ENCODE assay signal across 8 mouse cellular contexts in the genomic region with DNA sequence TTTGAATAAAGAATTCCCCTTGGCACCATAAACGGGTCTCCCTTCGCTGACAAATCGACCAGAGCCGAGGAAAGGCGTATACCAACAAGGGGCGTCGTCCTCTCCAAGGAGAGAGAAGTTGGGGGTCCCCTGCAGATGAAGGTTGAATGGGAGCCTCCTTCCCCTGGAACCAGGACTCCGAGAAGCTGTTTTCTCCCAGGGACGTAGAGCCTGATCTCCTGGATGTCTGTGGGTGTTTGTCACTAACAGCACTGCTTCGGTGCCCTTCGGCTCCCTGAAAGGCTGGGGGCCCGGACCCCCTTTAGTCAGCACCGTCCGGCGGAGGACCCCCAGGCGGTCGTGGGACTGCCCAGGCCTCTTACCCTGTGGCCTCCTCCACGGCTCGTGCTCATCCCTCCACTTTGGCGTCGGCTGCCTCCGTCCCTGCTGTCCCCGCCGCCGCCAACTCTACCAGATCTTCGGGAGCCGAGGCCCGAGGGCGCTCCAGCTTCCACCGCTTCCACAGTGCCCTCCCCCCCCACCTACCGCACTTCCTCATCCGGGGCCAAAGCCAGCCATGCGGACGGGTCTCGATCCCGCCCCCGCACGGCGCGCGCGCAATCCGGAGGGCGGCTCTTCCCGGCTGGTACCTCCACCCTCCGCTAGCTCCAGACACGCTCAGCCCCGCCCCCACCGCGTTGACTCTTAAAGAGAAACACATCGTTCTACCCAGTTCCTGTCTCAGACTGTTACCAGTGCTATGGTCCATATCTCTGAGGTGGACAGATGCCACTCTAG. TPM values are rescaled to one million over a fixed set of nuclear protein-coding genes. Genes with fewer than 3 reads are reported as not detected.
DNase-seq lines count a peak whose midpoint lies in the region; ATAC-seq and TF ChIP-seq lines count a peak whose summit lies in the region.

Prr14l (minus strand) TSS at position 526 of the 777 bp plus-strand sequence.

- under 1% methylated on average over 47 of the region's 51 CpGs for WGBS in hindbrain, postnatal 0 days

- peak; percentile 98 for DNase-seq in ZHBTc4 (ENCODE audit: low read depth, low spot score)
- peak; percentile 98 for DNase-seq in gastrocnemius, adult 2 months
- DNase-seq in hindbrain, postnatal 0 days (ENCODE audit: low spot score): peak; percentile 98
- DNase-seq in left cerebral cortex, adult 2 months (ENCODE audit: extremely low spot score in 1 of 2, low spot score in 2 of 2): peak; percentile 99 to 100
- DNase-seq in right cerebral cortex, adult 2 months (ENCODE audit: low spot score in 2 of 2): peak; percentile 100
- DNase-seq in urinary bladder, postnatal 14 days (ENCODE audit: low spot score): peak; percentile 99

- peak within 1 kb of the TSS; percentile 97 for H3K27ac ChIP-seq in gastrocnemius, adult 2 months
- H3K27ac ChIP-seq in hindbrain, postnatal 0 days: peak within 1 kb of the TSS; percentile 91
- H3K27ac ChIP-seq in left cerebral cortex, adult 2 months: peak within 1 kb of the TSS; percentile 96

- peak within 1 kb of the TSS; percentile 92 for H3K9ac ChIP-seq in hindbrain, postnatal 0 days (replicated peaks; ENCODE audit: low read length)

- peak within 1 kb of the TSS; percentile 100 for H3K4me3 ChIP-seq in gastrocnemius, adult 2 months
- H3K4me3 ChIP-seq in hindbrain, postnatal 0 days (ENCODE audit: low read length): peak within 1 kb of the TSS; percentile 89
- H3K4me3 ChIP-seq in left cerebral cortex, adult 2 months: peak within 1 kb of the TSS; percentile 98

- no peaks in the 10 kb centered on the region for H3K9me3 ChIP-seq in hindbrain, postnatal 0 days (ENCODE audit: low read length)

- intact Hi-C loops in gastrocnemius, adult 2 months (cut with DNase I): loop anchor here (10.0 kb wide), 1 partner anchor 139 kb away; no protein-coding TSS in a partner anchor
- intact Hi-C loops in left cerebral cortex, adult 2 months (cut with DNase I): loop anchor here (5.0 kb wide), 1 partner anchor 67 kb away; the partner anchor contains the start of gene Pisd

- no peak for TF ChIP-seq CTCF in gastrocnemius, adult 2 months (IDR thresholded peaks at IDR 0.05)
- TF ChIP-seq CTCF in hindbrain, postnatal 0 days (IDR thresholded peaks at IDR 0.05; ENCODE audit: low read depth): no peak
- TF ChIP-seq CTCF in left cerebral cortex, adult 2 months (IDR thresholded peaks at IDR 0.05): no peak

- H3K27me3 ChIP-seq in hindbrain, postnatal 0 days (ENCODE audit: insufficient read depth, low read length): no peaks in the 10 kb centered on the region

- peak; percentile 95 for ATAC-seq in common myeloid progenitor, adult 5-6 weeks (replicated peaks; ENCODE audit: low read depth, poor library complexity, severe bottlenecking)
- ATAC-seq in hindbrain, postnatal 0 days: peak; percentile 98
- ATAC-seq in megakaryocyte, adult 5-6 weeks (ENCODE audit: poor library complexity, severe bottlenecking): peak; percentile 100

- H3K36me3 ChIP-seq in hindbrain, postnatal 0 days (ENCODE audit: insufficient read depth, low read length): no peaks in the 10 kb centered on the region

- H3K4me1 ChIP-seq in hindbrain, postnatal 0 days (ENCODE audit: insufficient read depth, low read length): 0 out of 2 replicates have a peak, but pooled peaks cover 4% of the 10 kb centered on the region

- peak within 1 kb of the TSS; percentile 80 for H3K4me2 ChIP-seq in hindbrain, postnatal 0 days (ENCODE audit: low read depth, low read length)

RNA-seq across cellular contexts. Expression of gene Prr14l, which starts in this region (rescaled TPM):
- 31.4 and 37.7 TPM in 2 replicates for total RNA-seq in common myeloid progenitor, adult 5-6 weeks (2017)
- 1 to 10 TPM; 4.3 to 6.2 TPM for total RNA-seq in gastrocnemius, adult 2 months (2021)
- total RNA-seq in hindbrain, postnatal 0 days (2014; rRNA removed): 21.0 and 23.8 TPM in 2 replicates
- 10.9 and 14.4 TPM in 2 replicates for polyA plus RNA-seq in hindbrain, postnatal 0 days (2015; fragmentation: Nextera tagmentation; extraction: Ambion mirVana)
- total RNA-seq in left cerebral cortex, adult 2 months (2021): 10 to 100 TPM; 38.1 to 42.0 TPM
- 30.9 and 34.4 TPM in 2 replicates for total RNA-seq in megakaryocyte, adult 5-6 weeks (2015)
- 27.7 and 48.4 TPM in 2 replicates for total RNA-seq in megakaryocyte, adult 5-6 weeks (2017)

Comparison
In these comparisons a context has a peak if more than half of its experiments do, and no peak if none do; other contexts are left out.
1. Peak in every context shown above with its lines: DNase-seq, ATAC-seq, H3K4me3 ChIP-seq and H3K27ac ChIP-seq.